Mouse (Mus musculus): ENCODE results near the gene Ssr3.

Gene Ssr3

GRCm38 (mm10) chr3:65373594-65374182, 18.7 kb downstream of the Ssr3 start:
- DNase-seq (ENCODE audit: low read depth), result no peak

- no peak for DNase-seq (ENCODE audit: low read depth)
Observed at GRCm38 (mm10) chr3:65372552-65372951, 19.9 kb downstream of the Ssr3 start.

- no peak for DNase-seq (ENCODE audit: low read depth)
Observed at GRCm38 (mm10) chr3:65367944-65368343, 24.5 kb downstream of the Ssr3 start.

GRCm38 (mm10) chr3:65365921-65366710, 26.3 kb downstream of the Ssr3 start:
- DNase-seq (ENCODE audit: low read depth), result no peak

GRCm38 (mm10) chr3:65365184-65365583, 27.2 kb downstream of the Ssr3 start:
- peak; percentile 80 for DNase-seq (ENCODE audit: low read depth)

GRCm38 (mm10) chr3:65363438-65363837, 29.0 kb downstream of the Ssr3 start:
- DNase-seq (ENCODE audit: low read depth), result no peak

- peak; percentile 42 for DNase-seq (ENCODE audit: low read depth)
Observed at GRCm38 (mm10) chr3:65360163-65360969, 32.1 kb downstream of the Ssr3 start.

GRCm38 (mm10) chr3:65358841-65359240, 33.6 kb downstream of the Ssr3 start:
- DNase-seq (ENCODE audit: low read depth), result no peak

GRCm38 (mm10) chr3:65358275-65358674, 34.1 kb downstream of the Ssr3 start:
- no peak for DNase-seq (ENCODE audit: low read depth)

- DNase-seq (ENCODE audit: low read depth), result no peak
Observed at GRCm38 (mm10) chr3:65355479-65355878, 36.9 kb downstream of the Ssr3 start.

GRCm38 (mm10) chr3:65353263-65354037, 39.0 kb downstream of the Ssr3 start:
- DNase-seq (ENCODE audit: low read depth), result peak; percentile 33

- DNase-seq (ENCODE audit: low read depth), result peak; percentile 87
Observed at GRCm38 (mm10) chr3:65352278-65353127, 39.9 kb downstream of the Ssr3 start.

GRCm38 (mm10) chr3:65346176-65346575, 46.2 kb downstream of the Ssr3 start:
- no peak for DNase-seq (ENCODE audit: low read depth)

- no peak for DNase-seq (ENCODE audit: low read depth)
Observed at GRCm38 (mm10) chr3:65340173-65340951, 52.1 kb downstream of the Ssr3 start.

- no peak for DNase-seq (ENCODE audit: low read depth)
Observed at GRCm38 (mm10) chr3:65337835-65338464, 54.5 kb downstream of the Ssr3 start.
